Mouse (Mus musculus) intestine, postnatal 0 days (tissue): Measurements from ENCODE around the gene 4921504E06Rik. TPM values are rescaled to one million over a fixed set of nuclear protein-coding genes. Genes with fewer than 3 reads are reported as not detected.

Experiments used
- ATAC-seq: fragments of 200-750 bp; cut with Nextera tagmentation; 2 replicates; pipeline ENCODE4 v1.8.0; 2017; ENCODE audit warnings: mild to moderate bottlenecking, moderate TSS enrichment, moderate library complexity
- H3K27ac ChIP-seq: fragments of 300-500 bp; sonication (generic); 2 replicates; pipeline ENCODE4 v1.5.1; 2014; ENCODE audit warnings: mild to moderate bottlenecking, low read depth, low read length, moderate library complexity
- H3K27me3 ChIP-seq: fragments of 300-500 bp; sonication (generic); replicated peaks from 2 replicates; pipeline ENCODE4 v1.6.1; 2014; ENCODE audit warnings: low read length, mixed read lengths; ENCODE audit not compliant: control insufficient read depth, insufficient read depth
- H3K36me3 ChIP-seq: fragments of 300-500 bp; sonication (generic); 2 replicates; pipeline ENCODE4 v1.6.1; 2014; ENCODE audit warnings: mild to moderate bottlenecking, moderate library complexity; ENCODE audit not compliant: control insufficient read depth, insufficient read depth
- H3K4me1 ChIP-seq: fragments of 300-500 bp; sonication (generic); replicated peaks from 2 replicates; pipeline ENCODE4 v1.6.1; 2014; ENCODE audit warnings: antibody characterized with exemption, low read length, mixed read lengths; ENCODE audit not compliant: control insufficient read depth, insufficient read depth
- H3K4me2 ChIP-seq: fragments of 300-500 bp; sonication (generic); replicated peaks from 2 replicates; pipeline ENCODE4 v1.6.1; 2014; ENCODE audit warnings: low read depth, mild to moderate bottlenecking, moderate library complexity
- H3K4me3 ChIP-seq: fragments of 300-500 bp; sonication (generic); 2 replicates; pipeline ENCODE4 v1.5.1; 2014; ENCODE audit warnings: low read depth, low read length
- H3K9ac ChIP-seq: fragments of 300-500 bp; sonication (generic); 2 replicates; pipeline ENCODE4 v1.6.1; 2014; ENCODE audit warnings: mild to moderate bottlenecking, low read depth, low read length
- H3K9me3 ChIP-seq: fragments of 300-500 bp; sonication (generic); 2 replicates; pipeline ENCODE4 v1.6.1; 2016; ENCODE audit warnings: mixed run types; ENCODE audit not compliant: control insufficient read depth
- CTCF ChIP-seq: sonication (generic); IDR thresholded peaks from 2 replicates; pipeline ENCODE4 v1.5.1; 2016; ENCODE audit warnings: low read depth, mild to moderate bottlenecking, control low read depth, antibody characterized with exemption, moderate library complexity
- WGBS: fragments of 180-500 bp; shearing (Covaris S2); extraction: QIAGEN DNeasy Blood & Tissue Kit; methylation state at CpG from one replicate; pipeline ENCODE4 v1.1.7; 2014; 5-methylcytosine and 5-hydroxymethylcytosine counted together
- polyA plus RNA-seq: library from polyadenylated mRNA; unstranded; fragments of >200 nt; fragmentation: Nextera tagmentation; extraction: Ambion mirVana; gene quantifications from 2 replicates; pipeline ENCODE4 v1.2.1, GENCODE M21; 2015

The 4921504E06Rik gene
- polyA plus RNA-seq, 1 experiment from 2014 or later, result not detected

GRCm38 (mm10) chr2:19551396-19551795, 2.3 kb downstream of the 4921504E06Rik start:
- ATAC-seq, result no peak
- 89% methylated on average over 2 of the region's 2 CpGs for WGBS

GRCm38 (mm10) chr2:19540906-19541305, 12.8 kb downstream of the 4921504E06Rik start:
- no peak for ATAC-seq

More at GRCm38 (mm10) chr2:19551396-19551795, 2.3 kb downstream of the 4921504E06Rik start:
- no peak overlapping the region for H3K4me3 ChIP-seq
- no peak overlapping the region for H3K9ac ChIP-seq
- H3K9me3 ChIP-seq, result no peaks in the 10 kb centered on the region
- no peak overlapping the region for H3K27ac ChIP-seq
- H3K36me3 ChIP-seq, result no peaks in the 10 kb centered on the region
- no peaks in the 10 kb centered on the region for H3K4me1 ChIP-seq
- H3K4me2 ChIP-seq, result no peak overlapping the region
- no peak for TF ChIP-seq CTCF
- no peaks in the 10 kb centered on the region for H3K27me3 ChIP-seq

DNA sequence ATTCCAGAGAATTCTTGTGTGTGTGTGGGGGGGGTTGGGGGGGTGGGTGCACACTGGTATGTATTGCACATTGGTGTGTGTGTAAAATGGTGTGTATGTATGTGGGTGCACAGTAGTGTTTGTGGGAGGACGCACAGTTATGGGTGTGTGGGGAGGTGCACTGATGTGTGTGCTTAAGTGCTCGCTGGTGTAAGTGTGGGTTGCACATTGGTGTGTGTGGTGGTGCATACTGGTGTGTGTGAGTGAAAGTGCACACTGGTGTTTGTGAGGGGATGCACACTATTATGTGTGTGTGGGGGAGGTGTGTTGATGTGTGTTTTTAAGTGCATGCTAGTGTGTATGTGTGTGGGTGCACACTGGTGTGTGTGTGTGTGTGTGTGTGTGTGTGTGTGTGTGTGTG, 24.3 kb downstream of the 4921504E06Rik start:
- Histone ChIP-seq H3K9me3 (no peaks in the 10 kb centered on the region), H3K4me3 (no peak overlapping the region), H3K36me3 (no peaks in the 10 kb centered on the region), H3K9ac (no peak overlapping the region), H3K4me1 (no peaks in the 10 kb centered on the region), H3K4me2 (no peak overlapping the region), H3K27me3 (no peaks in the 10 kb centered on the region), H3K27ac (no peak overlapping the region)
- WGBS, result 84% methylated on average over 2 of the region's 2 CpGs
- ATAC-seq, result no peak
- TF ChIP-seq CTCF, result no peak

More at GRCm38 (mm10) chr2:19540906-19541305, 12.8 kb downstream of the 4921504E06Rik start:
- H3K36me3 ChIP-seq, result no peaks in the 10 kb centered on the region
- H3K4me3 ChIP-seq, result no peak overlapping the region
- 50% methylated on average over 1 of the region's 1 CpGs for WGBS
- TF ChIP-seq CTCF, result no peak
- H3K4me1 ChIP-seq, result no peaks in the 10 kb centered on the region
- H3K27me3 ChIP-seq, result no peaks in the 10 kb centered on the region
- no peak overlapping the region for H3K27ac ChIP-seq
- no peak overlapping the region for H3K9ac ChIP-seq
- no peak overlapping the region for H3K4me2 ChIP-seq
- H3K9me3 ChIP-seq, result no peaks in the 10 kb centered on the region

- H3K4me3 ChIP-seq, result no peak overlapping the region
- H3K27me3 ChIP-seq, result no peaks in the 10 kb centered on the region
- H3K9ac ChIP-seq, result no peak overlapping the region
- no peak overlapping the region for H3K27ac ChIP-seq
- no peak for ATAC-seq
- no peaks in the 10 kb centered on the region for H3K9me3 ChIP-seq
- H3K4me2 ChIP-seq, result no peak overlapping the region
- WGBS, result 0% methylated on average over 1 of the region's 1 CpGs
- peak; percentile 80 for TF ChIP-seq CTCF
- no peaks in the 10 kb centered on the region for H3K36me3 ChIP-seq
- no peaks in the 10 kb centered on the region for H3K4me1 ChIP-seq
These were observed 24.9 kb downstream of the 4921504E06Rik start for GRCm38 (mm10) chr2:19528797-19529196.

- ATAC-seq, result no peak
- Histone ChIP-seq H3K4me3 (no peak overlapping the region), H3K27ac (no peak overlapping the region), H3K9ac (no peak overlapping the region), H3K4me1 (no peaks in the 10 kb centered on the region), H3K9me3 (no peaks in the 10 kb centered on the region), H3K4me2 (no peak overlapping the region), H3K36me3 (no peaks in the 10 kb centered on the region), H3K27me3 (peaks cover 3% of the 10 kb centered on the region; the same call in 1 of the 2 replicates)
- WGBS, result 63% methylated on average over 5 of the region's 5 CpGs
- TF ChIP-seq CTCF, result no peak
These were observed 29.6 kb downstream of the 4921504E06Rik start for GRCm38 (mm10) chr2:19524071-19524470.

DNA sequence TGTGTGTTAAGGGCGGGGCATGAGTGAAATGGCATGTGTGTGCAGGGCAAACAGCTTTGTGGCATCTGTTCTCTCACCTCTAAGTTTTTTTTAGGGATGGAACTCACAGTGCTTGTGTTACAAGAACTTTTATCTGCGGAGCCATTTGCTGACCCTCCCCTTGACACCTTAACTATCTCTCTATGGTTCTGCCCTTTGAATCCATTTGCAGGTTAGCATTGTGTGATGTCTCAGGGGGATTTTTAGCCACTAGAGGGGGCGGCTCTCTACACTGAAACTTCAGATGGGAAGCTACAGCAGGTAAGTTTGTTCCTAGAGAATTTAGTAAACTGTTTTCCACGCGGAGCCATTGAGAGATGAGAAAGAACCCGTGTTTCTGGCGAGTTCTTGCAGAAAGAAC, 32.1 kb downstream of the 4921504E06Rik start:
- H3K9ac ChIP-seq, result no peak overlapping the region
- no peaks in the 10 kb centered on the region for H3K9me3 ChIP-seq
- H3K36me3 ChIP-seq, result no peaks in the 10 kb centered on the region
- H3K27ac ChIP-seq, result no peak overlapping the region
- peak; percentile 40 for TF ChIP-seq CTCF
- 29% methylated on average over 7 of the region's 7 CpGs for WGBS
- ATAC-seq, result no peak
- no peak overlapping the region for H3K4me2 ChIP-seq
- H3K4me1 ChIP-seq, result no peaks in the 10 kb centered on the region
- peaks cover 3% of the 10 kb centered on the region; the same call in 1 of the 2 replicates for H3K27me3 ChIP-seq
- no peak overlapping the region for H3K4me3 ChIP-seq

DNA sequence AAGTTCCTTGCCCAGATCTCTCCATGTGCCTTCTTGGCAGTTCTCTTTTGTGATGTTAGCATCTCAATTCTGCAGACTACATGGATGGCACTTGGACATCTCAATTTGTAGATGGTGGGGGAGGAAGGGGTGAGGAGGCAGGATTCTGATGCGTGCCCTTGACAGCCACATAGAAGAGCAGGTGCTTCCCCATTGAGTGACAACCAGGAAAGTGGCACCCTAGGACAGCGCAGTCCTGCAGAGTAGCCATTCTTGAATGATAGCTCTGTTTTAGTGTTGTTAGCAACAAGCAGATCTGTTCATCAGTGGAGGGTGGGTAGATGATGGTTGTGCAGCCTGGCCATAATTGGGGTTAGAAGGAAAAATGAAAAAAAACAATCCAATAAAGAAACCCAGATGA, 33.1 kb downstream of the 4921504E06Rik start:
- Histone ChIP-seq H3K4me2 (no peak overlapping the region), H3K9ac (no peak overlapping the region), H3K4me1 (no peaks in the 10 kb centered on the region), H3K4me3 (no peak overlapping the region), H3K9me3 (no peaks in the 10 kb centered on the region), H3K27me3 (peaks cover 3% of the 10 kb centered on the region; the same call in 1 of the 2 replicates), H3K27ac (no peak overlapping the region), H3K36me3 (no peaks in the 10 kb centered on the region)
- TF ChIP-seq CTCF, result no peak
- ATAC-seq, result no peak
- 88% methylated on average over 2 of the region's 2 CpGs for WGBS
